7 mouse cellular contexts compared by ENCODE assay signal in the genomic region with DNA sequence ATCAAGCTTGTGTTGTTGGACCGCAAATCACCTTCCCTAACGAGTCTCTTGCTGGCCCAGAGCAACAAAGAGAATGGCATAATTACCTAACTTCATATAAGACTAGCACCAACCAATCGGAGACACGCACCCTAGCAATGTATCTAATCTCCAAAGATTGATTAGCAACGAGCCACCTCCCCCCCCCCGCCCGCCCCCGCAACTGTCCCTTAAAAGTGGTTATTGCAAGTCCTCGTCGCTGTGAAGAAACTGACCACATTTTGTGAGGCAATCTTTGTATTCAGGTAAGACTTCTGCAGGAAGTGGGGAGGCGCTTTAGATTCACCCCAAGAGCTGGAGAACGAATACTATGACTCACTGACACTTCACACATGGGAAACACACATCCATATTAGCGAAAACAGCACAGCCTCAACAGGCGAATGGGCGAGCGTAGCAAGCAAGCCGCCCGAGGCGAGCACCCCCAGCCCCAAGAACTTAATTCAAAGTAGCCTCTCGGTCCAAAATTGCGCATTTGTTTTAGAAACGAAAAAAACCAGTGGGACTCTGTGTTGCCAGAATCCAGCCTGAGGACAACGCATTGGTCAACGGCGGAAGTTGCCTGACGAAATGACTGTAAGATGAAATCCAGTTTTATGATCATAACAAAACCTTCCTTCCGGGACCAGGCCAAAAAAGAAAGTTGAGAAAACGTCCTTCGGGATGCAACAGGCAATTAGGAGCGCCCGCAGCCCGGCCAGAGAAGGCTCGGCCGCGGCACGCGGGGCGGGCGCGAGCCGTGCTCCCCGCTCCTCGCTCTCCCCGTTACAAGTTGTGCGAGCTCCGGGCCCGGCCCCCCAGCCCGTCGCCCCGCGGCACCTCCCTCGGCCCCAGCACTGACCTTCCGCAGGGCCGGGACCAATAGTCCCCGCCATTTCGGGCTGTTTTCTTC. TPM values are rescaled to one million over a fixed set of nuclear protein-coding genes. Genes with fewer than 3 reads are reported as not detected.
A peak's percentile ranks its signal among the peaks of the same experiment; 100 is the strongest.
DNase-seq lines count a peak whose midpoint lies in the region; ATAC-seq and TF ChIP-seq lines count a peak whose summit lies in the region.

No protein-coding gene starts in this region.

- WGBS in hindbrain, embryonic 16.5 days = under 1% methylated on average over 56 of the region's 56 CpGs

- H3K4me1 ChIP-seq in hindbrain, embryonic 16.5 days (ENCODE audit: control insufficient read depth, insufficient read depth, low read depth, low read length) = peaks cover 15% of the 10 kb centered on the region

- peak; percentile 34 for DNase-seq in ZHBTc4 (ENCODE audit: low read depth, low spot score)
- peak; percentile 41 to 68 for DNase-seq in cerebellum, postnatal 25 days
- DNase-seq in gastrocnemius, adult 2 months = peak; percentile 65
- DNase-seq in left cerebral cortex, postnatal 36 days (ENCODE audit: low spot score in 2 of 2) = peak; percentile 40 to 48
- DNase-seq in right cerebral cortex, postnatal 4 days = peak; percentile 14

- H3K27me3 ChIP-seq in hindbrain, embryonic 16.5 days (replicated peaks; ENCODE audit: control insufficient read depth, insufficient read depth, low read length) = no peaks in the 10 kb centered on the region

- H3K27ac ChIP-seq in gastrocnemius, adult 2 months = peak overlapping the region; percentile 96
- H3K27ac ChIP-seq in hindbrain, embryonic 16.5 days (ENCODE audit: low read depth, low read length) = peak overlapping the region; percentile 99

- H3K36me3 ChIP-seq in hindbrain, embryonic 16.5 days (ENCODE audit: control insufficient read depth, insufficient read depth, low read length) = no peaks in the 10 kb centered on the region

- peak overlapping the region; percentile 98 for H3K4me3 ChIP-seq in gastrocnemius, adult 2 months
- H3K4me3 ChIP-seq in hindbrain, embryonic 16.5 days (ENCODE audit: low read length) = peak overlapping the region; percentile 84

- intact Hi-C loops in gastrocnemius, adult 2 months (cut with DNase I) = loop anchor here (5.0 kb wide), 1 partner anchor 319 kb away; no protein-coding TSS in a partner anchor
- intact Hi-C loops in left cerebral cortex, postnatal 36 days (cut with DNase I) = loop anchor here (5.0 kb wide), 3 partner anchors 34 to 324 kb away; partner anchors contain the start of gene Nemf

- ATAC-seq in hindbrain, embryonic 16.5 days = peak; percentile 54
- peak; percentile 56 for ATAC-seq in megakaryocyte-erythroid progenitor cell, adult 5-6 weeks (replicated peaks; ENCODE audit: low FRiP score, low TSS enrichment, poor library complexity, severe bottlenecking)

- TF ChIP-seq CTCF in gastrocnemius, adult 2 months (IDR thresholded peaks at IDR 0.05) = no peak

- peak overlapping the region; percentile 62 for H3K4me2 ChIP-seq in hindbrain, embryonic 16.5 days (ENCODE audit: low read length)

- H3K9ac ChIP-seq in hindbrain, embryonic 16.5 days (ENCODE audit: low read depth, low read length) = peak overlapping the region; percentile 97

- H3K9me3 ChIP-seq in hindbrain, embryonic 16.5 days (ENCODE audit: control insufficient read depth, low read length) = no peaks in the 10 kb centered on the region

RNA-seq across cellular contexts. Expression of gene Sos2, which starts 0.8 kb away (rescaled TPM):
- total RNA-seq in gastrocnemius, adult 2 months (2021) = 10 to 100 TPM; 45.1 to 55.4 TPM
- polyA plus RNA-seq in hindbrain, embryonic 16.5 days (2015; fragmentation: Nextera tagmentation; extraction: Ambion mirVana) = 11.1 and 11.3 TPM in 2 replicates
- total RNA-seq in left cerebral cortex, postnatal 36 days (2021) = 10 to 100 TPM; 30.8 to 33.7 TPM
- 64.5 and 74.0 TPM in 2 replicates for total RNA-seq in megakaryocyte-erythroid progenitor cell, adult 5-6 weeks (2014; fragmentation: Nextera tagmentation)
- total RNA-seq in megakaryocyte-erythroid progenitor cell, adult 5-6 weeks (2017) = 30.2 and 36.3 TPM in 2 replicates

RNA-seq across cellular contexts. Expression of gene L2hgdh, which starts 43.8 kb away (rescaled TPM):
- total RNA-seq in gastrocnemius, adult 2 months (2021) = 10 to 100 TPM; 38.7 to 39.6 TPM
- polyA plus RNA-seq in hindbrain, embryonic 16.5 days (2015; fragmentation: Nextera tagmentation; extraction: Ambion mirVana) = 14.4 and 15.3 TPM in 2 replicates
- 10 to 100 TPM; 15.4 to 18.6 TPM for total RNA-seq in left cerebral cortex, postnatal 36 days (2021)
- total RNA-seq in megakaryocyte-erythroid progenitor cell, adult 5-6 weeks (2014; fragmentation: Nextera tagmentation) = 25.7 and 36.9 TPM in 2 replicates
- 27.9 and 54.3 TPM in 2 replicates for total RNA-seq in megakaryocyte-erythroid progenitor cell, adult 5-6 weeks (2017)

RNA-seq across cellular contexts. Expression of gene Atp5s, which starts 43.9 kb away (rescaled TPM):
- total RNA-seq in gastrocnemius, adult 2 months (2021) = 10 to 100 TPM; 20.1 to 24.4 TPM
- polyA plus RNA-seq in hindbrain, embryonic 16.5 days (2015; fragmentation: Nextera tagmentation; extraction: Ambion mirVana) = 38.9 and 42.6 TPM in 2 replicates
- total RNA-seq in left cerebral cortex, postnatal 36 days (2021) = 10 to 100 TPM; 32.0 to 34.7 TPM
- total RNA-seq in megakaryocyte-erythroid progenitor cell, adult 5-6 weeks (2014; fragmentation: Nextera tagmentation) = 35.6 and 62.7 TPM in 2 replicates
- total RNA-seq in megakaryocyte-erythroid progenitor cell, adult 5-6 weeks (2017) = 10.6 and 13.0 TPM in 2 replicates

Comparison
In these comparisons a context has a peak if more than half of its experiments do, and no peak if none do; other contexts are left out.
1. Peak in every context shown above with its lines: DNase-seq, ATAC-seq, H3K4me3 ChIP-seq and H3K27ac ChIP-seq.
2. DNase-seq: peak in every context shown above with its lines; median percentile 65 in gastrocnemius, adult 2 months; 54 in cerebellum, postnatal 25 days; 44 in left cerebral cortex, postnatal 36 days; 34 in ZHBTc4; 14 in right cerebral cortex, postnatal 4 days.